12 mouse cellular contexts compared by ENCODE assay signal in the genomic region with DNA sequence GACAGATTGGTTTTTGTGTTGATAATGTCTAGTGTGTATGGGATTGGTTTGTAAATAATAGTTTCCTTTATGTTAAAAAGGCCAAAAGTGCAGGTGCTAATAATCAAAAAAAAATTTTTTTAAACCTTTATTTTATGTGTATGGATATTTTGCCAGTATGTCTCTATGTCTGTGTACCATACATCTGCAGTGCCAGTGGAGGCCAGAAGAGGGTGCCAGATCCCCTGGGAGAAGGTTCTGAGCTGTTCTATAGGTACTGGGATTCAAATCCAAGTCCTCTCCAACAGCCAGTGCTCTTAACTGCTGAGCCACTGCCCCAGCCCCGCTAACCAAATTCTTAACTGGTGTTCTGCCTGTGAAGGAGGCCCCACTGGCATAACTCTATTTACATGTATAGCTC. TPM values are rescaled to one million over a fixed set of nuclear protein-coding genes. Genes with fewer than 3 reads are reported as not detected.
DNase-seq lines count a peak whose midpoint lies in the region; ATAC-seq and TF ChIP-seq lines count a peak whose summit lies in the region.
"Had no signal": no experiment of that assay in that cellular context is flagged by ENCODE, and none has a peak within 500 bp of the region (broad histone marks: within the 10 kb centered on the region; RNA-seq: fewer than 3 reads in every experiment).

No protein-coding gene starts in this region.

- H3K9me3 ChIP-seq in limb, embryonic 11.5 days (ENCODE audit: control insufficient read depth, low read length), result no peaks in the 10 kb centered on the region
- no peaks in the 10 kb centered on the region for H3K9me3 ChIP-seq in limb, embryonic 10.5 days (replicated peaks)
- H3K9me3 ChIP-seq: embryonic facial prominence, embryonic 12.5 days; liver, embryonic 13.5 days had no signal

- no peak for ATAC-seq in limb, embryonic 11.5 days (ENCODE audit: insufficient number of reproducible peaks, low FRiP score, low TSS enrichment, low read depth)
- peak; percentile 66 for ATAC-seq in megakaryocyte-erythroid progenitor cell, adult 5-6 weeks (replicated peaks; ENCODE audit: low FRiP score, low TSS enrichment, poor library complexity, severe bottlenecking)

- peak; percentile 8 to 14 for DNase-seq in cerebellum, adult 18-20 months
- no peak for DNase-seq in cerebellum, adult 9-11 months
- peak; percentile 33 for DNase-seq in limb, embryonic 11.5 days (ENCODE audit: low spot score)
- no peak for DNase-seq in limb, embryonic 10.5 days (ENCODE audit: low spot score)
- DNase-seq in left cerebral cortex, postnatal 25 days (ENCODE audit: low spot score in 2 of 2), result no peak
- DNase-seq in ovary, postnatal 36 days (ENCODE audit: low spot score), result no peak
- DNase-seq: liver, embryonic 13.5 days had no signal

- no peak for TF ChIP-seq POLR2A in bone marrow, adult 2 months (IDR thresholded peaks at IDR 0.05; ENCODE audit: borderline replicate concordance, control insufficient read depth, low read depth, low read length)

- WGBS in limb, embryonic 11.5 days, result 86% methylated on average over 1 of the region's 1 CpGs
- 69% methylated on average over 1 of the region's 1 CpGs for WGBS in limb, embryonic 10.5 days
- WGBS in bone marrow, adult 2 months, result 73% methylated on average over 1 of the region's 1 CpGs

- peak; percentile 48; the same call in 1 of the 2 replicates for TF ChIP-seq CTCF in bone marrow, adult 2 months (IDR thresholded peaks at IDR 0.05; ENCODE audit: control insufficient read depth, insufficient read depth, low read length)

- intact Hi-C loops in left cerebral cortex, postnatal 25 days (cut with DNase I), result no loop called here

- no peak overlapping the region for H3K4me2 ChIP-seq in limb, embryonic 11.5 days (ENCODE audit: low read depth, severe bottlenecking)
- H3K4me2 ChIP-seq: embryonic facial prominence, embryonic 12.5 days; liver, embryonic 13.5 days had no signal

- no peak overlapping the region for H3K9ac ChIP-seq in limb, embryonic 11.5 days (ENCODE audit: low read length)
- H3K9ac ChIP-seq: embryonic facial prominence, embryonic 12.5 days; liver, embryonic 13.5 days had no signal

- H3K4me3 ChIP-seq in limb, embryonic 11.5 days (ENCODE audit: low read depth, low read length), result no peak overlapping the region
- H3K4me3 ChIP-seq in limb, embryonic 10.5 days, result no peak overlapping the region
- H3K4me3 ChIP-seq in bone marrow, adult 2 months (replicated peaks; ENCODE audit: control insufficient read depth, low read depth, low read length), result no peak overlapping the region
- H3K4me3 ChIP-seq: embryonic facial prominence, embryonic 12.5 days; liver, embryonic 13.5 days had no signal

- H3K27me3 ChIP-seq in limb, embryonic 11.5 days (ENCODE audit: control insufficient read depth, insufficient read depth, low read length), result no peaks in the 10 kb centered on the region
- H3K27me3 ChIP-seq in limb, embryonic 10.5 days (ENCODE audit: low read depth, poor library complexity, severe bottlenecking), result no peaks in the 10 kb centered on the region
- H3K27me3 ChIP-seq: embryonic facial prominence, embryonic 12.5 days; liver, embryonic 13.5 days had no signal

- H3K27ac ChIP-seq in limb, embryonic 11.5 days (replicated peaks; ENCODE audit: low read depth, low read length), result no peak overlapping the region
- H3K27ac ChIP-seq in limb, embryonic 10.5 days, result no peak overlapping the region
- no peak overlapping the region for H3K27ac ChIP-seq in bone marrow, adult 2 months (ENCODE audit: control insufficient read depth, insufficient read depth, low read depth, low read length, poor library complexity)
- H3K27ac ChIP-seq: embryonic facial prominence, embryonic 12.5 days; liver, embryonic 13.5 days had no signal

- no peaks in the 10 kb centered on the region for H3K36me3 ChIP-seq in limb, embryonic 11.5 days (ENCODE audit: control insufficient read depth, insufficient read depth, low read length)
- no peaks in the 10 kb centered on the region for H3K36me3 ChIP-seq in limb, embryonic 10.5 days
- H3K36me3 ChIP-seq: embryonic facial prominence, embryonic 12.5 days; liver, embryonic 13.5 days had no signal

- no peaks in the 10 kb centered on the region for H3K4me1 ChIP-seq in limb, embryonic 11.5 days (ENCODE audit: control insufficient read depth, insufficient read depth, low read length)
- no peaks in the 10 kb centered on the region for H3K4me1 ChIP-seq in limb, embryonic 10.5 days
- no peaks in the 10 kb centered on the region for H3K4me1 ChIP-seq in bone marrow, adult 2 months (ENCODE audit: control insufficient read depth, insufficient read depth, low read length)
- H3K4me1 ChIP-seq: embryonic facial prominence, embryonic 12.5 days; liver, embryonic 13.5 days had no signal

RNA-seq across cellular contexts. Expression of gene Dydc1, which starts 14.8 kb away (rescaled TPM):
- not detected in 2 replicates for polyA plus RNA-seq in limb, embryonic 11.5 days (2014; fragmentation: Nextera tagmentation; extraction: Ambion mirVana)
- not detected in 2 replicates for polyA plus RNA-seq in limb, embryonic 10.5 days (2016; fragmentation: Nextera tagmentation; extraction: Ambion mirVana)
- 2.5 TPM in 1 of 2 replicates, not detected in the other for polyA plus RNA-seq in bone marrow, adult 2 months (2011; ENCODE audit: insufficient read depth, insufficient read length, low replicate concordance, missing spikeins)
- not detected in 2 replicates for total RNA-seq in megakaryocyte-erythroid progenitor cell, adult 5-6 weeks (2014; fragmentation: Nextera tagmentation)
- total RNA-seq in megakaryocyte-erythroid progenitor cell, adult 5-6 weeks (2017), result not detected in 2 replicates
- not detected for total RNA-seq in left cerebral cortex, postnatal 25 days (2021)
- polyA plus RNA-seq: embryonic facial prominence, embryonic 12.5 days; heart, embryonic 14.5 days; liver, embryonic 13.5 days; neural tube, embryonic 14.5 days had no signal

RNA-seq across cellular contexts. Expression of gene Mat1a, which starts 17.3 kb away (rescaled TPM):
- polyA plus RNA-seq in limb, embryonic 11.5 days (2014; fragmentation: Nextera tagmentation; extraction: Ambion mirVana), result not detected in 2 replicates
- not detected in 2 replicates for polyA plus RNA-seq in limb, embryonic 10.5 days (2016; fragmentation: Nextera tagmentation; extraction: Ambion mirVana)
- 1.4 and 7.5 TPM in 2 replicates for polyA plus RNA-seq in bone marrow, adult 2 months (2011; ENCODE audit: insufficient read depth, insufficient read length, low replicate concordance, missing spikeins)
- not detected in 2 replicates for total RNA-seq in megakaryocyte-erythroid progenitor cell, adult 5-6 weeks (2014; fragmentation: Nextera tagmentation)
- total RNA-seq in megakaryocyte-erythroid progenitor cell, adult 5-6 weeks (2017), result not detected in 2 replicates
- not detected for total RNA-seq in left cerebral cortex, postnatal 25 days (2021)
- polyA plus RNA-seq: embryonic facial prominence, embryonic 12.5 days; neural tube, embryonic 14.5 days had no signal

RNA-seq across cellular contexts. Expression of gene Dydc2, which starts 18.5 kb away (rescaled TPM):
- not detected in 2 replicates for polyA plus RNA-seq in limb, embryonic 11.5 days (2014; fragmentation: Nextera tagmentation; extraction: Ambion mirVana)
- polyA plus RNA-seq in limb, embryonic 10.5 days (2016; fragmentation: Nextera tagmentation; extraction: Ambion mirVana), result not detected in 2 replicates
- polyA plus RNA-seq in bone marrow, adult 2 months (2011; ENCODE audit: insufficient read depth, insufficient read length, low replicate concordance, missing spikeins), result not detected in 2 replicates
- total RNA-seq in megakaryocyte-erythroid progenitor cell, adult 5-6 weeks (2014; fragmentation: Nextera tagmentation), result not detected in 2 replicates
- not detected in 2 replicates for total RNA-seq in megakaryocyte-erythroid progenitor cell, adult 5-6 weeks (2017)
- total RNA-seq in left cerebral cortex, postnatal 25 days (2021), result under 1 TPM; 0.62 to 0.85 TPM
- polyA plus RNA-seq: liver, embryonic 13.5 days had no signal

RNA-seq across cellular contexts. Expression of gene Sftpa1, which starts 44.1 kb away (rescaled TPM):
- not detected in 2 replicates for polyA plus RNA-seq in limb, embryonic 11.5 days (2014; fragmentation: Nextera tagmentation; extraction: Ambion mirVana)
- polyA plus RNA-seq in limb, embryonic 10.5 days (2016; fragmentation: Nextera tagmentation; extraction: Ambion mirVana), result not detected in 2 replicates
- not detected in 2 replicates for polyA plus RNA-seq in bone marrow, adult 2 months (2011; ENCODE audit: insufficient read depth, insufficient read length, low replicate concordance, missing spikeins)
- total RNA-seq in megakaryocyte-erythroid progenitor cell, adult 5-6 weeks (2014; fragmentation: Nextera tagmentation), result not detected in 2 replicates
- not detected in 2 replicates for total RNA-seq in megakaryocyte-erythroid progenitor cell, adult 5-6 weeks (2017)
- total RNA-seq in left cerebral cortex, postnatal 25 days (2021), result not detected
- polyA plus RNA-seq: embryonic facial prominence, embryonic 12.5 days; neural tube, embryonic 14.5 days had no signal

Comparison
In these comparisons a context has a peak if more than half of its experiments do, and no peak if none do; other contexts are left out.
1. DNase-seq: peak in cerebellum, adult 18-20 months (2 of 2) and limb, embryonic 11.5 days (single experiment); none in cerebellum, adult 9-11 months (single experiment), limb, embryonic 10.5 days (single experiment), left cerebral cortex, postnatal 25 days (0 of 2) and ovary, postnatal 36 days (single experiment).